Mouse (Mus musculus) midbrain, embryonic 13.5 days (tissue): ENCODE data around the gene Gldn. TPM values are rescaled to one million over a fixed set of nuclear protein-coding genes. Genes with fewer than 3 reads are reported as not detected.

Experiments
- ATAC-seq: fragments of 200-750 bp; cut with Nextera tagmentation; 2 replicates; pipeline ENCODE4 v1.8.0; 2017; ENCODE audit warnings: mild to moderate bottlenecking, moderate TSS enrichment, moderate library complexity
- H3K27ac ChIP-seq: fragments of 300-500 bp; sonication (generic); 2 replicates; pipeline ENCODE4 v1.5.1; 2015; ENCODE audit warnings: inconsistent platforms, mild to moderate bottlenecking, moderate library complexity
- H3K27me3 ChIP-seq: fragments of 300-500 bp; sonication (generic); 2 replicates; pipeline ENCODE4 v1.6.1; 2015; ENCODE audit warnings: mild to moderate bottlenecking, inconsistent platforms
- H3K36me3 ChIP-seq: fragments of 300-500 bp; sonication (generic); 2 replicates; pipeline ENCODE4 v1.6.1; 2015; ENCODE audit warnings: mild to moderate bottlenecking, inconsistent platforms
- H3K4me1 ChIP-seq: fragments of 300-500 bp; sonication (generic); replicated peaks from 2 replicates; pipeline ENCODE4 v1.6.1; 2015; ENCODE audit warnings: inconsistent platforms
- H3K4me2 ChIP-seq: fragments of 300-500 bp; sonication (generic); replicated peaks from 2 replicates; pipeline ENCODE4 v1.6.1; 2015; ENCODE audit warnings: moderate library complexity, mild to moderate bottlenecking, inconsistent platforms
- H3K4me3 ChIP-seq: fragments of 300-500 bp; sonication (generic); replicated peaks from 2 replicates; pipeline ENCODE4 v1.5.1; 2015; ENCODE audit warnings: mild to moderate bottlenecking, inconsistent platforms
- H3K9ac ChIP-seq: fragments of 300-500 bp; sonication (generic); replicated peaks from 2 replicates; pipeline ENCODE4 v1.6.1; 2015; ENCODE audit warnings: mild to moderate bottlenecking, inconsistent platforms
- H3K9me3 ChIP-seq: fragments of 300-500 bp; sonication (generic); 2 replicates; pipeline ENCODE4 v1.6.1; 2016; ENCODE audit warnings: mild to moderate bottlenecking, inconsistent platforms
- WGBS: fragments of 180-500 bp; shearing (Covaris S2); methylation state at CpG from one replicate; pipeline ENCODE4 v1.1.7; 2015; 5-methylcytosine and 5-hydroxymethylcytosine counted together
- polyA plus RNA-seq: library from polyadenylated mRNA; unstranded; fragments of >200 nt; fragmentation: Nextera tagmentation; extraction: Ambion mirVana; gene quantifications from 2 replicates; pipeline ENCODE4 v1.2.1, GENCODE M21; 2015

The Gldn gene
- polyA plus RNA-seq, 1 experiment from 2014 or later = 0.03 TPM

DNA sequence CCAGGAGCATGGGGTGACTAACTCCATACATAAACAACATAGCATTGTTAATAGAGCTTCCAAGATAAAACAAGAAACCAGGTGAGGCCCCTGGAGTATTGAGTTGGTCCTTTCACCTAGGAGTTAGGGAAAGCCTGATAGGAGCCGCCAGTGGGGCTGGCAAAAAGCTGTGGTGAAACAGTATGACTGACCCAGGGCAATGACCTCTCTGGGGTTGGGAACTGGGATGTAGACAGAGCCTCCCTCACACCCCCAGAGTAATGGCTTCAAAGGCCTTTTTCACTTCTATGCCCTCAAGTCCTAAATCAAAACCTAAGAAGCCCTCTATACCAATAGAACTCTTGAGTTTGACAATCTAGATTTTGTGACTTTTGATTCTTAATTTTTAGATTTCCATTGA lies 21.9 kb downstream of the Gldn start:
- Histone ChIP-seq H3K4me2 (no peak overlapping the region), H3K27me3 (no peaks in the 10 kb centered on the region), H3K27ac (no peak overlapping the region), H3K4me3 (no peak overlapping the region), H3K36me3 (no peaks in the 10 kb centered on the region), H3K4me1 (no peaks in the 10 kb centered on the region), H3K9ac (no peak overlapping the region), H3K9me3 (no peaks in the 10 kb centered on the region)
- ATAC-seq = no peak
- WGBS = 82% methylated on average over 1 of the region's 1 CpGs

DNA sequence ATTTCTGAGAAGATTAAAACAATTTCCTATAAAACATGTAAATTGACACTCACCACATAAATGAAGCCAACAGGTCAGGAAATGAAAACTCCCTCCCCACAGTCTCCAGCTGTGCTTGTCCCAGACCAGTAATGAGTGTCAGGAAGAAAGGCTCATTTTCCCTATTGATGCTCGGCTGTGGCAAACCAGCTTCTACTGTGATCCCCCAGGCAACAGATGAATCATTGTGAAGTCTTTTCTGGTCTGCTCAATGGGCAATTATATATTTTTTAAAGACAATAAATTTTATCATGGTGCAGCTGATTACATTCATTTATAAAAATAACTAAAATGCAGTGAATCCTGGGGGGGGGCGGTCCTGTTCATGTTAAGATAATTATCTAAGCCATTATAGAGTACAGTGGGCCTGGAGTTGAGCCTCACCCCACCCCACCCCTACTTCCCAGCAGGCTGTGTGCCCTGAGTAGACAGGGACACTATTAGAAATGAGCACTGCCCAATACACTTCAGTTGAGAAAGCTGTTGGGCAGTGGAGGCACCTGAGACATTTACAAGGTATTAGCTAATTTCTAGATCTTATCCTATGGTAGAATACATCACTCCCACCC lies 22.6 kb downstream of the Gldn start:
- Histone ChIP-seq H3K27ac (no peak overlapping the region), H3K9ac (no peak overlapping the region), H3K4me3 (no peak overlapping the region), H3K4me1 (no peaks in the 10 kb centered on the region), H3K9me3 (no peaks in the 10 kb centered on the region), H3K36me3 (no peaks in the 10 kb centered on the region), H3K4me2 (no peak overlapping the region), H3K27me3 (no peaks in the 10 kb centered on the region)
- ATAC-seq = no peak
- WGBS = 47% methylated on average over 2 of the region's 2 CpGs

DNA sequence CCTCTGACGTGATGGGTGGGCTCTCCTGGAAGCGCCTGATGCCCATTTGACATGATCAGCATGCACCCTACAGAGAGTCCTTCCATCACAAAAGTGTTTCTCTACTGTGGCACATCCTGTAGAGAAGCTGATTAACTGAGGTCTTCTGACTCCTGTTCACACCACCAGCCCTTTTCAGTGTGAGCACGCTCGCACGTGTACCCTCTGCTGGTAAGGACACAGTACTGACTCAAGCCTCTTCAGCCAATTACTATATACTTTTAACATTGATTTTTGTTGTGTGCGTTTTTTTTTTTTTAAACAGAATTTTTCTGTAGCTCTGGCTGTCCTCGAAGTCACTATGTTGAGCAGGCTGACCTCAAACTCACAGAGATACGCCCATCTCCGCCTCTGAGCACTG lies 30.1 kb downstream of the Gldn start:
- no peaks in the 10 kb centered on the region for H3K9me3 ChIP-seq
- H3K4me3 ChIP-seq = no peak overlapping the region
- H3K36me3 ChIP-seq = no peaks in the 10 kb centered on the region
- no peak overlapping the region for H3K27ac ChIP-seq
- 76% methylated on average over 9 of the region's 9 CpGs for WGBS
- no peak overlapping the region for H3K4me2 ChIP-seq
- H3K27me3 ChIP-seq = no peaks in the 10 kb centered on the region
- H3K9ac ChIP-seq = no peak overlapping the region
- ATAC-seq = no peak
- no peaks in the 10 kb centered on the region for H3K4me1 ChIP-seq

DNA sequence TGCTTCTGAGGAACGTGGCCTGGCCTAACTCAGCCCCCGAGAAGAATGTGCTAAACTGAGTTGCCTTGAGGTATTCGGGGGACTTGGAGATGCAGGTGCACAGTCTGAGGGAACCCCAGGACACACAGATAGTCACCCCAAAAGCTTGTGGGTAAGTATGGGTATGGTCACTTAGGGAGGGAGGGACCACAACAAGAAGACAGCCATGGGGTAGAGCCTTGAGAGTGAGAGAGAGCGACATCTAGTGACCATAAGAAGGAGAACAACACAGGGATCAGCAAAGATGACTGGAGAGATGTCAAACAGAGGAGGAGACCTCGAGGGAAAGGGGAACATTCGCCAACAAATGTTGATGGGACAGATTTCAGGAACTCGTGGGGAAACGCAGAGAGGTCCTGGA lies 37.2 kb downstream of the Gldn start:
- no peak for ATAC-seq
- no peak overlapping the region for H3K4me3 ChIP-seq
- no peaks in the 10 kb centered on the region for H3K27me3 ChIP-seq
- H3K4me2 ChIP-seq = no peak overlapping the region
- H3K9me3 ChIP-seq = no peaks in the 10 kb centered on the region
- WGBS = 48% methylated on average over 8 of the region's 8 CpGs
- H3K36me3 ChIP-seq = no peaks in the 10 kb centered on the region
- H3K27ac ChIP-seq = no peak overlapping the region
- no peaks in the 10 kb centered on the region for H3K4me1 ChIP-seq
- no peak overlapping the region for H3K9ac ChIP-seq

DNA sequence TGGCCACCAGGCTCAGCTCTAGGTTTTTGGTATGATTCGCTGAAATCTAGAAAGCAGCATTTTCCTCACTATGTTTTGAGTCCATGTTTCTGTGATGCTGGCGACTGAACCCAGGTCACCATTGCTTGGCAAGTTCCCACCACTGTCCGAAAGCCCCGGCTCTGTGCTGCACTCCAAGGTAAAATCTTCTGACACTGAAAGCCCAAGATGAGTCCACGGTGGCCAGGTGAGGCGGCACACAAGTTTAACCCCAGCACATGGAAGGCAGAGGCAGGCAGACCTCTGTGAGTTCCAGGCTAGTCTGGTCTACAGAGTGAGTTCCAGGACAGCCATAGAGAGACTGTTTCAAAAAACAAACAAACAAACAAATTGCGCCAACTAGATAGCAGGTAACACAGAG lies 42.9 kb downstream of the Gldn start:
- Histone ChIP-seq H3K4me1 (no peaks in the 10 kb centered on the region), H3K9me3 (no peaks in the 10 kb centered on the region), H3K9ac (no peak overlapping the region), H3K4me2 (no peak overlapping the region), H3K27me3 (no peaks in the 10 kb centered on the region), H3K27ac (no peak overlapping the region), H3K4me3 (no peak overlapping the region), H3K36me3 (no peaks in the 10 kb centered on the region)
- WGBS = 92% methylated on average over 7 of the region's 7 CpGs
- no peak for ATAC-seq

DNA sequence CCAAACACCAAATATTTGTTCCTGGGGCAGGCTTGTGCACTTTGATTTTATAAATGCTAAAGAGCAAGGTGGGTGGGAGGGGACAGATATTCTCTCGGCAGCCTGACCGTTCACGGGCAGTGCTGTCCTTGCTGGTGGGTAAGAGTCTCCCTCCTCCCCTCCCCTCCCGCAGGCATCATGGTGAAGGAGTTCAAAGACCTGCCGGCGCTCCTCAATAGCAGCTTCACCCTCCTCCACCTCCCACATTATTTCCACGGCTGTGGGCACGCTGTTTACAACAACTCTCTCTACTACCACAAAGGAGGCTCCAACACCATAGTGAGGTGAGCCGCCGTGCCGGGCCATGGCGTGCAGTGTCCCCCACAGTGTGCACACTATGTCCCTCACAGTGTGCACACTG lies 49.3 kb downstream of the Gldn start:
- no peak overlapping the region for H3K4me2 ChIP-seq
- WGBS = 52% methylated on average over 12 of the region's 12 CpGs
- H3K27ac ChIP-seq = no peak overlapping the region
- H3K9ac ChIP-seq = no peak overlapping the region
- no peaks in the 10 kb centered on the region for H3K9me3 ChIP-seq
- ATAC-seq = peak; percentile 34; the same call in 1 of the 2 replicates
- H3K36me3 ChIP-seq = no peaks in the 10 kb centered on the region
- H3K4me1 ChIP-seq = 0 out of 2 replicates have a peak, but pooled peaks cover 4% of the 10 kb centered on the region
- H3K4me3 ChIP-seq = no peak overlapping the region
- H3K27me3 ChIP-seq = no peaks in the 10 kb centered on the region

DNA sequence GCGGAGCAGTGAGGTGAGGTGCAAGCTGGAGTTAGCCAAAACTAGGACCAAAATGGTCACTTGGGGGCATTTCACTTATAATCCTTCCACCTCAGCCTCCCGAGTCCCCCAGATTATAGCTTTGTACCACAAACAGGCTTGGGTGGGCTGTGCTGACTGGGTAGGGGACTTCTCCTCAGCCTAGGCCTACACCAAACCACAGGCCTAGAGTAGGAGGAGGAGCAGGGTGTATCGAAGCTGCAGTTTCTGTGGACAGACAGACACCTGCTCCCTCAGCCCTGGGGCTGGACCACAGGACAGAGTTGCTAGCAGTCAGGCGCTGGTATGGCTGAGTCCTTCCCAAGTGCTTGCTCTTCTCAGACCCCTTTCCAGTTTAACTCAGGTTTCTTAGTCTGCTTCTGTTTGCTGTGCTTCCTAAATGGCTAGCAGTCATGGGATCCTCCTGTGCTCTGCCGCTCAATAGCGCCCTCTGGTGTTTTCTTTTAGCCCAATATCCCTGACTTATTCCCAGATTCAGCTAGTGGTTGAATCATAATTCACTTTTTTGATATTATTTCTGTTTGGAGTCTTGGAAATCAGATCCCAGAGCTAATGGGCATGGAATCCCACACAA lies 50.4 kb downstream of the Gldn start:
- H3K9me3 ChIP-seq = no peaks in the 10 kb centered on the region
- no peaks in the 10 kb centered on the region for H3K36me3 ChIP-seq
- 0 out of 2 replicates have a peak, but pooled peaks cover 4% of the 10 kb centered on the region for H3K4me1 ChIP-seq
- H3K27ac ChIP-seq = no peak overlapping the region
- H3K27me3 ChIP-seq = no peaks in the 10 kb centered on the region
- 52% methylated on average over 6 of the region's 6 CpGs for WGBS
- H3K4me2 ChIP-seq = no peak overlapping the region
- H3K4me3 ChIP-seq = no peak overlapping the region
- H3K9ac ChIP-seq = no peak overlapping the region
- peak; percentile 80 for ATAC-seq

DNA sequence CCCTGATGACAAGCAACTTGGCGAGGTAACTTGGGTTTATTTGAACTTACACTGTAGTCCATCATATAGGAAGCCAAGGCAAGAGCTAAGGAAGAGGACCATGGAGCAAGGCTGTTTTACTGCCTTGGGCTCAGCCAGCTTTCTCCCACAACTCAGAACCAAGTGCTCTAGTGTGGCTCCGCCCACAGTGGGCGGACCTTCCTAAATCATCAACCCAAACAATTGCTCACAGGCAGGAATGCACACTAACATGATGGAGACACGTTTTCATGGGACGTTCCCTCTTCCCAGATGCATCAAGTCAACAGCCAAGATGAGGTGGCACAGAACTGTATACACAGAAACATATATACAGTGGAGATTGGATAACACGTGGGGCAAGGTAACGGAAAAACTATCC lies 55.7 kb downstream of the Gldn start:
- Histone ChIP-seq H3K4me3 (no peak overlapping the region), H3K27ac (no peak overlapping the region), H3K4me2 (no peak overlapping the region), H3K36me3 (no peaks in the 10 kb centered on the region), H3K27me3 (no peaks in the 10 kb centered on the region), H3K9me3 (no peaks in the 10 kb centered on the region), H3K9ac (no peak overlapping the region), H3K4me1 (no peaks in the 10 kb centered on the region)
- no peak for ATAC-seq
- 75% methylated on average over 7 of the region's 7 CpGs for WGBS

DNA sequence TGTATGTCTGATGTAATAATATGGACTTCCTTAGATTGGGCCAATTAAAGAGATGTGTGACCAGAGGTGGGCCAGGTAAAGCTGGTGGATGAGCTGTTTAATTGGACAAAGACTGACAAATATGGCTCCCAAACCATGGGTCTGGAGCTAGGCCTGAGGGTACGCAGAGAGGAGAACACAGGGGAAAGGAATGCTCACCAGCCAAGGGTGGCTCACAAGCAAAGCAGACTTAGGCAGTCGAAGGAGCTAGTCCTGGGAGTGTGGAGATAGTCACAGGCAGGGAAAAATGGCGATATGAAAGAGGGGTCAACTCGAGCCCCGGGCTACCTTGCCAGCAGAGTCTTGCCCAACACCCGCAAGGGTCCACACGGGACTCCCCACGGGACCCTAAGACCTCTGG lies 70.5 kb downstream of the Gldn start:
- WGBS = 91% methylated on average over 5 of the region's 8 CpGs
- H3K9ac ChIP-seq = no peak overlapping the region
- ATAC-seq = no peak
- H3K36me3 ChIP-seq = no peaks in the 10 kb centered on the region
- H3K9me3 ChIP-seq = no peaks in the 10 kb centered on the region
- H3K4me1 ChIP-seq = no peaks in the 10 kb centered on the region
- H3K27me3 ChIP-seq = no peaks in the 10 kb centered on the region
- no peak overlapping the region for H3K27ac ChIP-seq
- no peak overlapping the region for H3K4me2 ChIP-seq
- no peak overlapping the region for H3K4me3 ChIP-seq

Other genes with a start within 250 kb of the Gldn start
- gene Tnfaip8l3, start 218.1 kb upstream of the Gldn start, polyA plus RNA-seq = 0.12 and 0.22 TPM in 2 replicates
- gene Cyp19a1, start 18.4 kb upstream of the Gldn start, polyA plus RNA-seq = 0.15 TPM in 1 of 2 replicates, not detected in the other
- gene Dmxl2, start 215.1 kb downstream of the Gldn start, polyA plus RNA-seq = 36.5 and 38.8 TPM in 2 replicates